Mouse (Mus musculus): ENCODE measurements at regions not wholly inside any gene's neighbourhood (a gene's known extent, or its start where the extent isn't known, plus 50 kb on each side); places are given as distances from the start of the nearest gene placed in this dataset.

- Histone ChIP-seq H3K27me3 (ENCODE audit: control insufficient read depth, insufficient read depth, low read length) (no peaks in the 10 kb centered on the region), H3K4me2 (ENCODE audit: low read depth, low read length) (no peak overlapping the region), H3K27ac (ENCODE audit: low read depth, low read length) (no peak overlapping the region), H3K9me3 (ENCODE audit: control insufficient read depth, low read length) (no peaks in the 10 kb centered on the region), H3K36me3 (ENCODE audit: control insufficient read depth, insufficient read depth, low read length) (no peaks in the 10 kb centered on the region), H3K4me1 (ENCODE audit: control insufficient read depth, insufficient read depth, low read length) (no peaks in the 10 kb centered on the region), H3K4me3 (ENCODE audit: low read depth, low read length) (no peak overlapping the region), H3K9ac (replicated peaks; ENCODE audit: low read depth, low read length) (no peak overlapping the region)
- ATAC-seq (ENCODE audit: low read depth), result no peak
- 85% methylated on average over 8 of the region's 8 CpGs for WGBS
Observed at GRCm38 (mm10) chr19:21913005-21913670, 135.0 kb downstream of the Cemip2 start.

- H3K4me1 ChIP-seq (ENCODE audit: control insufficient read depth, insufficient read depth, low read length), result no peaks in the 10 kb centered on the region
- no peak for ATAC-seq (ENCODE audit: low read depth)
- no peak overlapping the region for H3K4me2 ChIP-seq (ENCODE audit: low read depth, low read length)
- no peak overlapping the region for H3K4me3 ChIP-seq (ENCODE audit: low read depth, low read length)
- H3K27ac ChIP-seq (ENCODE audit: low read depth, low read length), result no peak overlapping the region
- no peaks in the 10 kb centered on the region for H3K36me3 ChIP-seq (ENCODE audit: control insufficient read depth, insufficient read depth, low read length)
- WGBS, result 64% methylated on average over 9 of the region's 9 CpGs
- no peaks in the 10 kb centered on the region for H3K9me3 ChIP-seq (ENCODE audit: control insufficient read depth, low read length)
- no peaks in the 10 kb centered on the region for H3K27me3 ChIP-seq (ENCODE audit: control insufficient read depth, insufficient read depth, low read length)
- H3K9ac ChIP-seq (replicated peaks; ENCODE audit: low read depth, low read length), result no peak overlapping the region
Observed at GRCm38 (mm10) chr19:21913748-21914611, 135.8 kb downstream of the Cemip2 start.

- Histone ChIP-seq H3K9me3 (ENCODE audit: control insufficient read depth, low read length) (no peaks in the 10 kb centered on the region), H3K4me1 (ENCODE audit: control insufficient read depth, insufficient read depth, low read length) (no peaks in the 10 kb centered on the region), H3K9ac (replicated peaks; ENCODE audit: low read depth, low read length) (no peak overlapping the region), H3K27me3 (ENCODE audit: control insufficient read depth, insufficient read depth, low read length) (no peaks in the 10 kb centered on the region), H3K4me2 (ENCODE audit: low read depth, low read length) (no peak overlapping the region), H3K4me3 (ENCODE audit: low read depth, low read length) (no peak overlapping the region), H3K36me3 (ENCODE audit: control insufficient read depth, insufficient read depth, low read length) (no peaks in the 10 kb centered on the region), H3K27ac (ENCODE audit: low read depth, low read length) (no peak overlapping the region)
- ATAC-seq (ENCODE audit: low read depth), result peak; percentile 61; the same call in 1 of the 2 replicates
- 46% methylated on average over 3 of the region's 3 CpGs for WGBS
Observed at GRCm38 (mm10) chr19:21914658-21915057, 136.5 kb downstream of the Cemip2 start.

- Histone ChIP-seq H3K36me3 (ENCODE audit: control insufficient read depth, insufficient read depth, low read length) (no peaks in the 10 kb centered on the region), H3K4me2 (ENCODE audit: low read depth, low read length) (no peak overlapping the region), H3K4me1 (ENCODE audit: control insufficient read depth, insufficient read depth, low read length) (no peaks in the 10 kb centered on the region), H3K9ac (replicated peaks; ENCODE audit: low read depth, low read length) (no peak overlapping the region), H3K27me3 (ENCODE audit: control insufficient read depth, insufficient read depth, low read length) (no peaks in the 10 kb centered on the region), H3K27ac (ENCODE audit: low read depth, low read length) (no peak overlapping the region), H3K9me3 (ENCODE audit: control insufficient read depth, low read length) (no peaks in the 10 kb centered on the region), H3K4me3 (ENCODE audit: low read depth, low read length) (no peak overlapping the region)
- no peak for ATAC-seq (ENCODE audit: low read depth)
- 88% methylated on average over 4 of the region's 4 CpGs for WGBS
Observed at GRCm38 (mm10) chr19:21918113-21918512, 140.0 kb downstream of the Cemip2 start.

GRCm38 (mm10) chr19:21919074-21919473 is 140.9 kb downstream of the Cemip2 start:
- H3K9me3 ChIP-seq (ENCODE audit: control insufficient read depth, low read length), result no peaks in the 10 kb centered on the region

GRCm38 (mm10) chr19:21940114-21940513 is 162.0 kb downstream of the Cemip2 start:
- no peak overlapping the region for H3K9ac ChIP-seq (replicated peaks; ENCODE audit: low read depth, low read length)
- ATAC-seq (ENCODE audit: low read depth), result no peak
- H3K4me2 ChIP-seq (ENCODE audit: low read depth, low read length), result no peak overlapping the region
- H3K4me3 ChIP-seq (ENCODE audit: low read depth, low read length), result no peak overlapping the region
- no peaks in the 10 kb centered on the region for H3K27me3 ChIP-seq (ENCODE audit: control insufficient read depth, insufficient read depth, low read length)
- WGBS, result 91% methylated on average over 4 of the region's 4 CpGs
- no peak overlapping the region for H3K27ac ChIP-seq (ENCODE audit: low read depth, low read length)
- H3K9me3 ChIP-seq (ENCODE audit: control insufficient read depth, low read length), result no peaks in the 10 kb centered on the region
- no peaks in the 10 kb centered on the region for H3K36me3 ChIP-seq (ENCODE audit: control insufficient read depth, insufficient read depth, low read length)
- H3K4me1 ChIP-seq (ENCODE audit: control insufficient read depth, insufficient read depth, low read length), result no peaks in the 10 kb centered on the region

More at GRCm38 (mm10) chr19:21919074-21919473, 140.9 kb downstream of the Cemip2 start:
- no peaks in the 10 kb centered on the region for H3K27me3 ChIP-seq (ENCODE audit: control insufficient read depth, insufficient read depth, low read length)
- H3K4me2 ChIP-seq (ENCODE audit: low read depth, low read length), result no peak overlapping the region
- H3K36me3 ChIP-seq (ENCODE audit: control insufficient read depth, insufficient read depth, low read length), result no peaks in the 10 kb centered on the region
- 55% methylated on average over 3 of the region's 3 CpGs for WGBS
- no peak overlapping the region for H3K27ac ChIP-seq (ENCODE audit: low read depth, low read length)
- H3K9ac ChIP-seq (replicated peaks; ENCODE audit: low read depth, low read length), result no peak overlapping the region
- ATAC-seq (ENCODE audit: low read depth), result no peak
- no peak overlapping the region for H3K4me3 ChIP-seq (ENCODE audit: low read depth, low read length)
- H3K4me1 ChIP-seq (ENCODE audit: control insufficient read depth, insufficient read depth, low read length), result no peaks in the 10 kb centered on the region

- H3K4me1 ChIP-seq (ENCODE audit: control insufficient read depth, insufficient read depth, low read length), result no peaks in the 10 kb centered on the region
- no peak for ATAC-seq (ENCODE audit: low read depth)
- no peak overlapping the region for H3K4me3 ChIP-seq (ENCODE audit: low read depth, low read length)
- H3K9ac ChIP-seq (replicated peaks; ENCODE audit: low read depth, low read length), result no peak overlapping the region
- H3K27me3 ChIP-seq (ENCODE audit: control insufficient read depth, insufficient read depth, low read length), result no peaks in the 10 kb centered on the region
- H3K36me3 ChIP-seq (ENCODE audit: control insufficient read depth, insufficient read depth, low read length), result no peaks in the 10 kb centered on the region
- 69% methylated on average over 2 of the region's 2 CpGs for WGBS
- no peak overlapping the region for H3K4me2 ChIP-seq (ENCODE audit: low read depth, low read length)
- no peak overlapping the region for H3K27ac ChIP-seq (ENCODE audit: low read depth, low read length)
- H3K9me3 ChIP-seq (ENCODE audit: control insufficient read depth, low read length), result no peaks in the 10 kb centered on the region
Observed at GRCm38 (mm10) chr19:21941720-21942119, 163.6 kb downstream of the Cemip2 start.

- Histone ChIP-seq H3K4me1 (ENCODE audit: control insufficient read depth, insufficient read depth, low read length) (no peaks in the 10 kb centered on the region), H3K27ac (ENCODE audit: low read depth, low read length) (no peak overlapping the region), H3K4me2 (ENCODE audit: low read depth, low read length) (no peak overlapping the region), H3K36me3 (ENCODE audit: control insufficient read depth, insufficient read depth, low read length) (no peaks in the 10 kb centered on the region), H3K27me3 (ENCODE audit: control insufficient read depth, insufficient read depth, low read length) (no peaks in the 10 kb centered on the region), H3K4me3 (ENCODE audit: low read depth, low read length) (no peak overlapping the region), H3K9me3 (ENCODE audit: control insufficient read depth, low read length) (no peaks in the 10 kb centered on the region), H3K9ac (replicated peaks; ENCODE audit: low read depth, low read length) (no peak overlapping the region)
- ATAC-seq (ENCODE audit: low read depth), result no peak
- 72% methylated on average over 11 of the region's 11 CpGs for WGBS
Observed at GRCm38 (mm10) chr19:21942286-21942685, 164.1 kb downstream of the Cemip2 start.

GRCm38 (mm10) chr19:21943407-21943806 is 165.3 kb downstream of the Cemip2 start:
- no peak overlapping the region for H3K9ac ChIP-seq (replicated peaks; ENCODE audit: low read depth, low read length)
- 62% methylated on average over 4 of the region's 4 CpGs for WGBS
- ATAC-seq (ENCODE audit: low read depth), result no peak
- no peak overlapping the region for H3K27ac ChIP-seq (ENCODE audit: low read depth, low read length)
- no peaks in the 10 kb centered on the region for H3K9me3 ChIP-seq (ENCODE audit: control insufficient read depth, low read length)
- H3K36me3 ChIP-seq (ENCODE audit: control insufficient read depth, insufficient read depth, low read length), result no peaks in the 10 kb centered on the region
- no peak overlapping the region for H3K4me3 ChIP-seq (ENCODE audit: low read depth, low read length)
- no peak overlapping the region for H3K4me2 ChIP-seq (ENCODE audit: low read depth, low read length)
- H3K27me3 ChIP-seq (ENCODE audit: control insufficient read depth, insufficient read depth, low read length), result no peaks in the 10 kb centered on the region
- no peaks in the 10 kb centered on the region for H3K4me1 ChIP-seq (ENCODE audit: control insufficient read depth, insufficient read depth, low read length)
